Mouse (Mus musculus) forebrain, postnatal 0 days (tissue): ENCODE measurements at regions not wholly inside any gene's neighbourhood (a gene's known extent, or its start where the extent isn't known, plus 50 kb on each side); places are given as distances from the start of the nearest gene placed in this dataset.

ENCODE experiments used
- ATAC-seq: fragments of 200-750 bp; cut with Nextera tagmentation; 2 replicates; pipeline ENCODE4 v1.8.0; 2017; ENCODE audit warnings: mild to moderate bottlenecking, moderate library complexity
- DNase-seq: peaks from one replicate; pipeline ENCODE4 v3.0.0-alpha.2; 2015
- H3K27ac ChIP-seq: fragments of 300-500 bp; sonication (generic); 2 replicates; pipeline ENCODE4 v1.5.1; 2014; ENCODE audit warnings: low read depth, mild to moderate bottlenecking, antibody characterized with exemption, low read length, moderate library complexity, mixed read lengths
- H3K27me3 ChIP-seq: fragments of 300-500 bp; sonication (generic); 2 replicates; pipeline ENCODE4 v1.6.1; 2014; ENCODE audit warnings: mild to moderate bottlenecking, low read length, mixed read lengths; ENCODE audit not compliant: insufficient read depth
- H3K36me3 ChIP-seq: fragments of 300-500 bp; sonication (generic); 2 replicates; pipeline ENCODE4 v1.6.1; 2014; ENCODE audit warnings: mild to moderate bottlenecking, moderate library complexity; ENCODE audit not compliant: insufficient read depth
- H3K4me1 ChIP-seq: fragments of 300-500 bp; sonication (generic); 2 replicates; pipeline ENCODE4 v1.6.1; 2014; ENCODE audit warnings: antibody characterized with exemption; ENCODE audit not compliant: insufficient read depth
- H3K4me2 ChIP-seq: fragments of 300-500 bp; sonication (generic); 2 replicates; pipeline ENCODE4 v1.6.1; 2014; ENCODE audit warnings: low read depth, mild to moderate bottlenecking, moderate library complexity
- H3K4me3 ChIP-seq: fragments of 300-500 bp; sonication (generic); 2 replicates; pipeline ENCODE4 v1.5.1; 2014; ENCODE audit warnings: low read depth, low read length, mixed read lengths
- H3K9ac ChIP-seq: fragments of 300-500 bp; sonication (generic); 2 replicates; pipeline ENCODE4 v1.6.1; 2014; ENCODE audit warnings: mild to moderate bottlenecking
- H3K9me3 ChIP-seq: fragments of 300-500 bp; sonication (generic); 2 replicates; pipeline ENCODE4 v1.6.1; 2016; ENCODE audit warnings: low read length
- CTCF ChIP-seq: sonication (generic); IDR thresholded peaks from 2 replicates; pipeline ENCODE4 v1.5.1; 2016; ENCODE audit warnings: antibody characterized with exemption, control low read depth, low read depth
- WGBS: fragments of 180-500 bp; shearing (Covaris S2); extraction: QIAGEN DNeasy Blood & Tissue Kit; methylation state at CpG from one replicate; pipeline ENCODE4 v1.1.7; 2014; 5-methylcytosine and 5-hydroxymethylcytosine counted together

GRCm38 (mm10) chr6:96043711-96044110 is 69.2 kb upstream of the Fam19a1 start:
- 81% methylated on average over 4 of the region's 4 CpGs for WGBS
- no peak for TF ChIP-seq CTCF
- H3K4me1 ChIP-seq, result no peaks in the 10 kb centered on the region
- ATAC-seq (no peak), DNase-seq (no peak)
- H3K4me2 ChIP-seq, result no peak overlapping the region
- H3K27ac ChIP-seq, result no peak overlapping the region
- no peaks in the 10 kb centered on the region for H3K9me3 ChIP-seq
- no peak overlapping the region for H3K4me3 ChIP-seq
- no peaks in the 10 kb centered on the region for H3K27me3 ChIP-seq
- no peak overlapping the region for H3K9ac ChIP-seq
- no peaks in the 10 kb centered on the region for H3K36me3 ChIP-seq

- H3K27ac ChIP-seq, result no peak overlapping the region
- no peak overlapping the region for H3K9ac ChIP-seq
- no peak overlapping the region for H3K4me3 ChIP-seq
- H3K27me3 ChIP-seq, result no peaks in the 10 kb centered on the region
- TF ChIP-seq CTCF, result no peak
- ATAC-seq (no peak), DNase-seq (no peak)
- H3K4me1 ChIP-seq, result no peaks in the 10 kb centered on the region
- no peaks in the 10 kb centered on the region for H3K9me3 ChIP-seq
- H3K36me3 ChIP-seq, result no peaks in the 10 kb centered on the region
- 88% methylated on average over 4 of the region's 4 CpGs for WGBS
- H3K4me2 ChIP-seq, result no peak overlapping the region
Observed at GRCm38 (mm10) chr6:96053476-96053875, 59.5 kb upstream of the Fam19a1 start.

GRCm38 (mm10) chr6:96057011-96057410 is 55.9 kb upstream of the Fam19a1 start:
- no peak overlapping the region for H3K27ac ChIP-seq
- H3K36me3 ChIP-seq, result no peaks in the 10 kb centered on the region
- 90% methylated on average over 2 of the region's 2 CpGs for WGBS
- H3K27me3 ChIP-seq, result no peaks in the 10 kb centered on the region
- no peak overlapping the region for H3K4me3 ChIP-seq
- no peak for TF ChIP-seq CTCF
- DNase-seq, result no peak
- H3K9ac ChIP-seq, result no peak overlapping the region
- no peak overlapping the region for H3K4me2 ChIP-seq
- no peak for ATAC-seq
- no peaks in the 10 kb centered on the region for H3K9me3 ChIP-seq
- H3K4me1 ChIP-seq, result no peaks in the 10 kb centered on the region

DNA sequence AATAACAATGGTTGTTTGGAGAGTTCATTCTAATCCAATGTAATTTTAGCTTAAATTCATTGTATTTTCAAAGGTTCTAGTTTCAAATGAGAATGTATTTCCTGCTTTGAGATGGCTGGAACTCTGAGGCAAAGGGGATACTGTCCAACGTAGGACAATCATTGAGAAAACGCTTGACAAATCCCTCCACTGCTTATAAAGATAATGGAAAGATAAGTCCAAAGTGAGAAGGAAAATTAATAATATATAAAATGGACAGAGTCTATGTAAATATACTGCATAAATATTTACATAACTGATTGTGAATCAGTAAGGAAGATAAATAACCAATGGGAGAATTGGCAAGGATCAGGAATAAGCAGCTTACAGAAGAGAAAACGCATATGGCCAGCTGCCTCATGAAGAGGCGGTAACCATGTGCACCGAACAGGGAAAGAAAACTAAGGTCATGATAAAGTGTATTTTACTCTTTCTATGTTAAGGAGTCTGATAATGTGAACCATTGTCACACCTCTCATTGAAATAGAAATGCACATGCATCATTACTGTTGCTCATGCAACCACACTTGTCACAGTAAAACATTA is 55.3 kb upstream of the Fam19a1 start:
- Histone ChIP-seq H3K9ac (no peak overlapping the region), H3K27ac (no peak overlapping the region), H3K4me3 (no peak overlapping the region), H3K27me3 (no peaks in the 10 kb centered on the region), H3K4me1 (no peaks in the 10 kb centered on the region), H3K4me2 (no peak overlapping the region), H3K9me3 (no peaks in the 10 kb centered on the region), H3K36me3 (no peaks in the 10 kb centered on the region)
- TF ChIP-seq CTCF, result no peak
- no peak for DNase-seq
- no peak for ATAC-seq
- 92% methylated on average over 5 of the region's 5 CpGs for WGBS

DNA sequence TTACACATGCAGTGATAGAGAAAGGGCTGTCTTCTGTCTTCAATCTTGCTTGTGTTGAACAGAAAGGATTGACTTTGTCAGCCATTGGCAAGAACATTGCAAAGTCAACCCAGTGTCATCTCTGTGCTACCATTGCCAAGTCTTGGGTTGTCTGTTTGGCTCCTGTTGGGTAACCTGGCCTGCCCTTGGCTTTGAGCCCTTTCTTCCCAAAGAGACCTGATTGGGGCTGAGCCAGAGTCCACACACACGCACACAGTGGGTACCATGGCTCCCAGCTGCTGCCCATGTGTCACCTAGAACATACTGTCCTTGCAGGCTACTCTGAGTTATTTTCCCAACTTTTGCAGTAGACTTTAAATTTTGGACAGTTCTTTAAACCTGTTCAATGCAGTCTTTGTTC is 51.0 kb upstream of the Fam19a1 start:
- DNase-seq (no peak), ATAC-seq (no peak)
- Histone ChIP-seq H3K4me2 (no peak overlapping the region), H3K9me3 (no peaks in the 10 kb centered on the region), H3K36me3 (no peaks in the 10 kb centered on the region), H3K9ac (no peak overlapping the region), H3K4me3 (no peak overlapping the region), H3K27me3 (no peaks in the 10 kb centered on the region), H3K4me1 (no peaks in the 10 kb centered on the region), H3K27ac (no peak overlapping the region)
- 96% methylated on average over 1 of the region's 1 CpGs for WGBS
- no peak for TF ChIP-seq CTCF
